Mouse (Mus musculus) layer of hippocampus, adult 9-10 months (tissue): ENCODE data around the gene Hk2.
A peak's percentile ranks its signal among the peaks of the same experiment; 100 is the strongest.

Source experiments
- DNase-seq: peaks from one replicate; pipeline ENCODE4 v3.0.0; 2022; ENCODE audit warnings: low spot score

Gene Hk2

DNA sequence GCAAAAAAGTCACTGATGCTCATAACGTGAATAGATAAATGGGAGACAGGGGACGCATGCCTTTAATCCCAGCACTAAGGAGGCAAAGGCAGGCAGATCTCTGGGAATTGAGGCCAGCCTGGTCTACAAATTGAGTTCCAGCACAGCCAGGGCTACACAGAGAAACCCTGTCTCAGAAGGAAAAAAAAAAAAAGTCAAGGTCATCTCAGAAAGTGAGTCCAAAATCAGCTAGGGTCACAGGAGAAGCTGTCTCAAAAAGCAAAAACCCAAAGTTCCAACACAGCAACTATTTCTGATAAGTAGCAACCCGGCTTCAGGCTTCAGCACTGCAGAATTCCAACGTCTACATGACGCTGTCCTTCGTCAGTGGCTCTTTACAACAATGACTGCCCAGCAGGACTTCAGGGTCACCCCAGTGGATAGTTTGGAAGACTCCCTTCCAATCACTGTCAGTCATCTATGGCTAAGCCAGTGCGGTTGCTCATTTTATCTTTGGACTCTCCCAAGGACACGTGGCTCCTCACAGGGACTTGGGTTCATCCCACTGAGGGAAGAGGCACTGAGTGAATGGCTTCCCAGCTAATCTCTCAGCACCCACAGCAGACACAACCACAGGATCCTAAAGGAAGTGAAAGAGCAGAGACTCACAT is 33.3 kb downstream of the Hk2 start:
- no peak for DNase-seq

DNA sequence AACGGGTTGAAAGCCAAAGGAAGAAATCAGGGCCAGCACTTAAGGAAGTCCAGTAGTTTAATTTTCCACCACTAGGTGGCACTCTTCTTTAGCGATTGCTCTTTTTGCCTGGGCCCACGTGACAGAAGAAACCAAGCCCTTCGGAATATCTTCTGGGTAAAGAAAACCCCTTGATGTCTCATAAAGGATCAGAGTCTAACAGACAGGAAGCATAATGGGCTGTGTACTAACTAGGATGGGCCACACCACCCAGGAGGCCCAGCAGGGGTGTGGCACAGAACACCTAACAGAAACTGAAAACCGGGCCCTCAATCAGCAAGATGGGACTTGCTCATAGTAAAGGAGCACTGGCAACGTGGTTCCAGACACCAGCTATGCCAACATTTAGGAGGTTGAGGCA is 34.0 kb downstream of the Hk2 start:
- peak; percentile 84 for DNase-seq

DNA sequence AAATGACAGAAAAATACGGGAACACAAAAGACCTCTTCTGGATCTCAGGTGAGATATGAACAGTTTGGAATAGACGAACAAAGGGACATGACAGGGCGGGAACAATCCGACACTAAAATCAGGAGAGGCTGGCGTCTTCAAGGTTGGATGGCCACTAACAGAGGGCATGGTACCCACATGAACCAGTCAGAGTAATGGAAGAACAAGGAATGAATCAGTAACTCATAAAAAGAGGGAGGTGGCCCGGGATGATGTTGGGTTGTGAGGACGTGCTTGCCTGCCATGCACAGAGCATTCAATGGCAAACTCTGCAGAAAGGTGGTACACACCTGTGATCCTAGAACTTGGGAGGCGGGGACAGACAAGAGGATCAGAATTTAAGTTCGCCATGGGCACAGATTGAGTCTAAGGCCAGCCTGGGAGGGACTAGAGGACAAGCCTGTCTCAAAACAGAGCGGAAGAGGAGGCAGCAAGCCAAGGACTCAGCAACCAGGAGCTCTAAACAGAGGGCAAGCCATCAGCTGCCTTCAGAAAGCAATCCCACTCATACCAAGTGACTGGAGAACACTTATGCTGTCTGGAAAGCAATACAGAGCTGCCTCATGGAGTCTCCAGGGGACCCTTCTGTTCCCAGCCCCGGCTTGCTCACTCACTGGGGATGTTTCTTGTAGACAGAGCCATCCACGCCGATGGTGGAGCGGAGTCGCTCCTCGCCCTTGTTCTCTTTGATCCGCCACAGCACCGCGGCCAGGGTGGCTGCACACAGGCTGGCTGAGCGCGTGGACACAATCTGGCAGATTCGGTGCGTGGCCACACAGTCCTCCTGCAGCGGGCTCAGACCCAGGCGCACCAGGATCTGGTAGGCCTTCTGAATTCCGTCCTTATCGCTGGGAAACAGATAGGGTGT is 36.4 kb downstream of the Hk2 start:
- no peak for DNase-seq

DNA sequence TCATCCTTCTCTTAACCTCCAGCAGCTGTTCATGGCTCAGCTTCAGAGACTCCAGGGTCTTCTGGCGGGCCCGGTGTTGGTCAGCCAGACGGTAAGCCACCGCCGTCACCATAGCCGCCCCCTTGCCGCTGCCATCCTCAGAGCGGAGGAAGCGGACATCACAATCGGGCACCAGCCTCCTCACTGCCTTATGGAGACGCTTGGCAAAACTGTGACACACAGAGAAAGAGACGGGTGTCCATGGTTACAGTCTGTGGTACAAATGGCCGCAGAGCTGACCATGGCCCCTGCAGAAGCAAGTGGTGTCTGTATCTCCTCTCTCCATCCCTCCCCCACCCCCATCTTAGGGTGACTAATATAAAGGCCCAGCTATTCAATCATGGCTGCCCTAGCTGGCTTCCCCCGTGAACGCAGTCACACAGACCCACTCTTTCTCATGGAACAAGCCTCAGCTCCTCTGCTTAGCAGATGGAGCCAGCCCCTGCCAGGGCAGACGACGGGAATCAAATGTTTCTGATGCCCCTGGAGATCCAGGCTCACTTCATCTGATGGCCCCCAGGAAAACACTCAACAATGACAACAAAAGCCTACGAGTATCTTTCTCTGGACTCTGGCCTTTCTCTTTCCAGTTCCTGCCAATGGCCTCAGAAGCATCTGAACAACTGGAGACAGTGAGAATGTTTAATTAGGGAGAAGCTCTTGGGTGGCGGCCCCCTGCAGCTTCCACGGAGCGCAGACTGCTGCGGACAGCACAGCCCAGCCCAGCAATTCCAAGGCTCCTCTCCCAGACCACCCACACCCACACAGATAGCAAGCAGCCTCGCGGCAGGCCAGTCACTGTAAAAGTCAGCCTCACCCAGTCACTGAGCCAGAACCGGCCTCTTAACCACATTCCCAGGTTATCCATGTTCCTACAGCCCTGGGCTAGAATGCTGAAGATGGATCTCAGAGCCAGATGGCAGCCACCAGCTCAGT is 37.3 kb downstream of the Hk2 start:
- no peak for DNase-seq

DNA sequence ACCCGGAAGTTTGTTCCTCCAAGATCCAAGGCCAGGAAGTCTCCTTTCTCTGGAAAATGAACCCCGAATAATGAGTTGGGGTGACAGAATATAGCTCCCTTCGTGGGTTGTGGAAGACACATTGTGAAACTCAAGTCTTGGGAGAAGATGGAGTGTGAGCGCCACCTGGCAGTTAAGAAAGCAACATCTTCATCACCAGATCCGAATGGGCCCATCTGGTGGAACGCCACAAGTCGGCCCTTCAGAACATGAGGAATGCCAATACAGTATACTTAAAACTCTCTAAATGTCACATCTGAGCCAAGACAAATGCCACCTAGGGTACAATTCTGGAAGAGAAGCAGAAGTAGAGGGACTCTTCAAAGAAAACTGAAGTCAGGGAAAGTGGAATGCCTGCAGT is 38.9 kb downstream of the Hk2 start:
- DNase-seq, result no peak

DNA sequence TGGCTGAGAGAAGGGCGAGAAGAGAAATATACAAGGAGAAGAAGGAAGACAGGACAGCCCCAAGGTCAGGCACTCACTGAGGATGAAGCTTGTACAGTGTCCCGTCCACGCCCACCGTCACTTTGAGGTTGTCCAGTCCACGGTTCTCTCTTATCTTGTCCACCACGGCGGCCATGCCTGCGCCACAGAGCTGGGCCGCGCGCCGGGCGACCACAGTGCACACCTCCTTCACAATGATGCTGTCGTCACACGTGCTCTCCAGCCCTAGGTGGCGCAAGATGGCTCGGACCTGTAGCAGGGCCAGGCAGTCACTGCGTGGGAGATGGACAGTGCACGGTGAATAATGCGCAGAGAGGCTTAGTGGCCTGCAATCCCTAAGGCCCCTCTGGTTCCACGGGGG is 45.6 kb downstream of the Hk2 start:
- DNase-seq, result no peak

DNA sequence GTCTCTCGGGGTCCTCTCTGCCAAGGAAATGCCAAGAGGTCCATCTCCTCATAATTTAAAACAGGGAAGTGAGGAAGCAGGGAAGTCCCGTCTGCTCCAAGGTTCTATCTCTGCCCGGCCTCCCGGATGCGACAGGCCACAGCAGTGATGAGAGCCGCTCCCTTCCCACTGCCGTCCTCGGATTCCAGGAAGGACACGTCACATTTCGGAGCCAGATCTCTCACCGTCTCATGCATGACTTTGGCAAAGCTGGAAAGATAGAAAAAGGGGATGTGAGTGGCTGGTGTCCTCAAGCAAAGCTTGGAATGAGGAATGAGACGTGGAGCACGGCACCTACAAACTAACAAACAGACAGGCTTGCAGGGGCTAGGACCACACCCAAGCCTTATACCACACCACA is 47.0 kb downstream of the Hk2 start:
- DNase-seq, result no peak

DNA sequence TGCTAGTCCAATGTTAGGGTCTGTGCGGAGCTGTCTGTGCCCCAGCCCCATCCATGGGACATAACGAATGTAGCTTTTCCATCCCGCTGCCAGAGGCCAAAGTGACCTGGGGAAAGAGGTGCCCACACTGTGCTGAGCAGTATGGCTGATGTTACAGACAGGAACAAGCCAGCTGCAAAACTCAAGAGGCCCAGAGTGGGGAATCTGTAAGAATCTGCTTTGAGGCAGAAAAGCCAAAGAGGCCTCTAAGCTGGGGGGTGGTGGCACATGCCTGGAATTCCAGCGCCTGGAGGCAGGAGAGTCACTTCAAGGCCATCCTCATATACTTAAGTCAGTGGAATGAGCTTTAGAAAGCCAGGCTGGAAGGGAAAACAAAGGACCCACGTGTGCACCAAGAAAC is 50.9 kb downstream of the Hk2 start:
- no peak for DNase-seq

DNA sequence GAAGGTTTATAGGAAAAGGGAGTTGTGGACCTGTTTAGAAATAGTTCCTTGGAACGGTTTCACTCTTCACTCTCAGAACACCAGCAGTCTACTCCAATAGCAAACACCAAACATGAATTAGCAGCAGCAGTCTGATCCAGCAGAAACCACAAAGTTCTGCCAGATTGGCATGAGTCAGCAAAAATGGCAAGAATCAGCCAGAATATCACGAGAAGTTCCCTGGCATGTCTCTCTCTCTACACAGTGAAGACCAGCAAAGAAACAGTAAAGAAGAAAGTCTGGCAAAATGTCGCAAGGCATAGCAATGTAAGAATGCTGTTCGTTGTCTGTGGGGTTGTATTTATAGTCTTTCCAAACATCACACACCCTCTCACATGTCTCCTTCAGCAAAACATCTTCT is 58.1 kb downstream of the Hk2 start:
- no peak for DNase-seq

DNA sequence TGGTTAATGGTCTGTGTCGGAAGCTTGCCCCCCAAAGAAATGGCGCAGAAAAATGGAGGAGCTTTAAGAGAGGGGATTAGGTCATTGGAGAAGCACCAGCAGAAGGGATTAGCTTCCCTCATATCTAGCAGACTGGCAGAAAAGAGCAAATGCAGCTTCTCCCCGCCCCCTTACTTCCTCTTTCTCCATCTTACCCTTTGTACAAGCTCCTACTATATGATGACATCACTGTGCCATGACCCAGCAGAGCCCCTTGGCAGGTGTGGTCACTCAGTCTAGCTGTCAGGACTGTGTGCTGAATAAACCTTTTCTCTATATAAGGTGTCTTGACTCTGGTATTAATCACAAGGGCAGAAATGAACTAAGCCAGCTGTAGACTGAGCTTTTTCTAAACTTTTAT is 58.6 kb downstream of the Hk2 start:
- DNase-seq, result no peak

DNA sequence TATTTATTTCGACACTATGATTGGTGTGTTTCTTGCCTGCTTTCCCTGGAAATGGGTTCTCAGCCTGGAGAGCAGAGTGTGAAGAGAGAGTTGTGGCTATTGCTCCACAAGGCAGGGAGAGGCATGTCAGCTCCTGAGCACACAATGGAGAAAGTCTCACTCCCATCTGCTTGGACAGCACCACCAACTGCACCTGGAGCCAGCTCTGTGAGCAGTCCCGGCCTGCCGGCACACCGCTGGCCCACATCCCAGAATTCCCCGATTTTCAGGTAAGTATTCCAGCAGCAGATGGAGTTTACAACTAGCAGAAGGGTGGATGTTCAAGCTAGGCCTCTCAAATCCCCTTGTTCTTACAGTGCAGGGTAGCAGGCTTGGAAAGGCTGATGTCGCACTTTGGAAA is 59.0 kb downstream of the Hk2 start:
- DNase-seq, result no peak

DNA sequence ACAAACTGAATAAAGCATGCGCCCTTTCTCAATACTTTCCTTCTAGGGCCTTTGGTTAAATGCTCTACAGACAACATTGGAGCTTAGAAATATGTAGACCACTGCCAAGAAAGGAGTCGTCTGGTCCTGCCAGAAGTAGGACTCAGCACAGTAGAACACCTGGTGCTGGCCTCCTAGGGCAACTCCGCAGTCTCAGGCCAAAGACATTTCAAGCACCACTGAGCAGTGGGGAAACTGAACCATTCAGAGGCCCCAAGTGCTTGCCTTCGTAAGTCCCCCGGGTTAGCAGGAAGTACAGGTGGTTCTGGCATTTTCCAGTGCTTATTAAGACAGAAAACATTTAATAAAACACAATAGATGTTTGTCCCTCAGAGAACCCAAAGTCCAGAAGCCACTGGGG is 59.4 kb downstream of the Hk2 start:
- DNase-seq, result no peak

DNA sequence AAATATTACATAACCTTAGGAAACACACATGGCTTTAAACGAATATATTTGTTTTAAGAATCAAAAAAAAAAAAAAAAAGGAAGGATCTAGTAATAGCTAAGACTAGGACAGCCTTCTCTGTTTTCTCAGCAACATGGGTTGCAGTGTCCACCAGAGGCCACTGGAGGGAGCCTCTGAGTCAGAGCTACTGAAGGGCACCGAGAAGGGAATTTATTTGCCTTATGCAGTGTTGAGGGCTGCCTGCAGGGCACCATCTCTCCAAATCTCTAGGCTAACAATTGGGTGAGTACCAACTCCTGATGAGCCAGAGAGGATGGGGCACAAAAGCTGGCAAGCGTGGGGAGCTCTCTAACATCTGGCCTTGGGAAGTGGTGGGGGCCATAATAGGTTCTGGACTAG is 60.0 kb downstream of the Hk2 start:
- DNase-seq, result peak; percentile 74

DNA sequence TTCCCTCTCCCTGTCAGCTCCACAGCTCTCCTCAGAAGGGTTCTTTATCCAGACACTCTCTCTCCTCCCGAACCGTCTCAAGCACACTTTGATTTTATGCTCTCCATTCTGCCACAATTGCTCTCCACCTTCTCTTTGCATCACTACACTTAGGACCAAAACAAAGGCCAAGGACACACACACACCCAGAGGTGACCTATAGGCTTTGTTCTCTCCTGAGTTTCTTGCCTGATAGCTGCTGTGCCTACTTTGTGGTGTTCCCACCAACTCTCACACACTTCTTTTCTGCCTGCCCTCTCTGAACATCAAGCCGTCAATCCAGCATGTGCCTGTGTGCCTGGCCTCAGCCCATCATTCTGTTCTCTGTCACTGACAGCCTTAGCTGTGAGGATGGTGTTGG is 66.5 kb downstream of the Hk2 start:
- no peak for DNase-seq

DNA sequence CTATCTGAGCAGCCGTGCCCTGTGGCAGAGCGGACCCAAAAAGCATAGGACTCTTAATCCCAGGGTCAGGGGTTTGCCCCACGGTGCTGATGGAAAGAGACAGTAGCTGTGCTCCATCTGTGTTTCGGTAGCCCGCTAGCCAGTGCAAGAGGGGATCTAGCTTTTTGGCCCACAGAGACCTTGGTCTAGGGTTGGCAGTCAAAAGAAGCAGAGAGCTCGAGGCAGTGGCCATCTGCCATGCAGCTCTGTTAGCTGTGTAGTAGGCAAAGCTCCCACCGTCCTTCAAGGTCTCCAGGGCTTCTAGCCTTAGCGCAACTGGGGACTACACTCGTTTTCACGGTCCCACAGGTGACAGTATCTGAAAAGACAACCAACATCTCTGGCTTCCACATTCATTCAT is 67.0 kb downstream of the Hk2 start:
- DNase-seq, result no peak

DNA sequence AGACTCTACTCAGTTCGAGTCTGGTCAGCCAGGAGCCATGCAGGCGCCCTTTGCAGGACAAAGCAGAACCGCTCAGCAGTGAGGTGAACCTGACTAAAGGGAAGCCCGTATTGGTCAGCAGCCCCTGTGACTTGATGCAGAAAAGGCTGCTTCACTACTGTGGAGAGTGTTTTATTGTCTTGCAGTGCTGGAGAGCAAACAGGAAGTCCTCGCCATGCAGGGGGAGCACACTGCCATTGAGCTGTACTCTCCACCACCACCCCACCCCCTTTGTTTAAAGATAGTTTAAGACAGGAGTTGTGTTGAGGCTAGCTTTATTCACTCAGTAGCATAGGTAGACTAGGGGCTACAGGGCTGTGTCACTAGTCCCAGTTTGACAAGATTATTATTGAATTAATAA is 69.0 kb downstream of the Hk2 start, which contains the start of gene Pole4:
Gene Pole4 (minus strand): TSS at position 145 of the 400 bp plus-strand sequence.
- DNase-seq, result no peak

DNA sequence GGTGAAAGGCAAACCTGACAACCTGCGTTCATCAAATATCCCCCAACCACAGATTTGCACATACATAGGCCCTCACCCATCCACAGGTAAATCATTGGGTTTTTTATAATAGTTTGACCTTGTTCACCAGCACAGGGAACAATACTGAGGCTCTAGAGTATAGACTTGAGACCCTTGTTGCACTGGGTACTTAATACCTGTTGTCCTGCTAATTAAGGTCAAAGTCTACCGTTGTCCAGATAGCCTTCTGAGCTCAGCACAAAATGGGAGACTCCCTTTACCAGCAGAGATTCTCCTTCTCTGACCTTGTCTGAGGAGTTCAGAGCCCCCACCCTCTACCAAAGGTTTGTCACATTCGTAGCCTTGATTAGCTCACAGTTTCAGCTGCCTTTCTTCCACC is 70.5 kb downstream of the Hk2 start:
- DNase-seq, result no peak

DNA sequence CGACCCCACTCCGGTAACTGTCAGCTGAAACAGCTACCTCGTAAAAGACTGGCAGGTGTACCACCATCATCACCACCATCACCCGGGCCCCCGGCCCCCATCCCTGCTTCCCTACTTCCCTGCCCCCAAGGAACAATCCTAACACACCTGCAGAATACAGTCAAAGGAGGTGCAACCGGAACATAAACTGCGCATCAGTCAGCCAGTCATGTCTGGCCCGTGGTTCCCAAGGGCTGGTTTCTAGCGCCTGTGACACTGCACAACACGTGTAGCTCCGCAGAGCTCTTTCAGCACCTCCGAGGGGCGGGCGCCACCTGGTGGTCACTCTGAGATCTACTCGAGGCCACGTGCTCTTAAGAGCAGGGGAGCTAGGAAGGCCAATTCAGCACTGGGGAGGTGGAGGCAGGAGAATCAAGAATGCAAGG is 71.6 kb downstream of the Hk2 start:
- DNase-seq, result peak; percentile 59

DNA sequence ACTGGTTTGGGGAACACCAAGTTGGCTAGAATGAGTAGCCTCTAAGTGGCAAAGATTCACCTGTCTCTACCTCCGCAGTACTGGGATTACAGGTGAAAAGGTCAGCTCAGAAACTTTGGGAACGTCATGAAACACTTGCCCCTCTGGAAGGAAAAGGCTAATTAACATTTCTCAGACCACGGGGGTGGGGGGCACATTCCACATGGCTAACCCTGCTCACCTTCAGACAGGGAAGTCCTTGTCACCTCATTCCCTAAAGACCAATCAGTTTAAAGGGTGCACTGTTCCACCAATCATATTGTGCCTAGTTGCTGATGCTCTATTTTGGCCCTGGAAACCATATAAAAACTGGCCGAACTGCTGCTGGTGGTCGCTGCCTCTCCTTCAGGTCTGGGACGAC is 73.0 kb downstream of the Hk2 start:
- DNase-seq, result no peak

DNA sequence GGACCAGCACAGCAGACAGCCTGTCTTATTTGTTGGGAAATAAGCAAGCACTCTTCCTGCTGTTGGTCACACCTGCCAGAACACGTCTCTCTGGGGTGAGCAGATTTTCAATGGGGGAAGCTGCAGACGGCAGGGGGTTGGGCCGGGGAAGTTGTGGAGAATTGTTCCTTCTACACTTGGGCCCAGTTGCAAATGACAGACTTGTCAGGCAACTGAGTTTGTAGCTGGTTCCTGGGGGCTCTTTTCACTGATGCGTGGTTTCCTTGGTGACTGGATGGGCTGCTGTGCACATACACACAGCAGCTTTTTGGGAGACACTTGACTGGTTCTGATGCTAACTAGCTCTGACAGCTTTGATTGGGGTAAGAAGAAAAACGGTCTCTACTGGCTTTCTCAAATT is 74.4 kb downstream of the Hk2 start:
- DNase-seq, result no peak

DNA sequence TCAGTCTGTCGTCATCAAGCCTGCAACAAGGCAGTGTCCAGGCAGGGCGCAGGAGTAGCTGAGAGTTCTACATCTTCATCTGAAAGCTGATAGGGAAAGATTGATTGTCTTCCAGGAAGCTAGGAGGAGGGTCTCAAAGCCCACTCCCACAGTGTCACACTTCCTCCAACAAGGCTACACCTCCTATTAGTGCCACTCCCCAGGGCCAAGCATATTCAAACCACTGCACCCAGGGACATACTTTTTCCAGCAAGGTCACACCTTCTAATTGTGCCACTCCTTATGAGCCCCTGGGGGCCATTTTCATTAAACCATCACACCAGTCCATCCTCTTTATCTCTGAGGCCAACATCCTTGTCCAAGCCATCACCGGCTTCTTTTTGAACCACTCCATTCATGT is 77.5 kb downstream of the Hk2 start:
- DNase-seq, result no peak

DNA sequence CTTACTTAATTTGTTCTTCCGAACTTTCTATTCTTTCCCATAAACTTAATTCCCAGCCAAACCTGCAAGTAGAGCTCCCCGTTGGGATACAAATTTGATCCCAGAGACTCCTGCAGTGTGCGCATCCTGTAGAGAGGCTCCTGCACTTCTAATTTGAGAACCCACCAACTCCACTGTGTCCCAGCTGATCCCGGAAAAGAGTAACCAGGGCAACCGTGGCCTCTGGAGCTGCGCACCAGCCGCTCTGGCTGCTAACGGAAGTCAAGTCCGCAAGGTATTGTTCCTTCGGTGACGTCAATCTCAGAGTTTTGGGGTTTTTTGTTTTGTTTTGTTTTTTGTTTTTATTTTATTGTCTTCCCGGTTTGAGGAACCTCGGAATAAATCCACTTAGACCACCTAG is 79.6 kb downstream of the Hk2 start:
- DNase-seq, result no peak

DNA sequence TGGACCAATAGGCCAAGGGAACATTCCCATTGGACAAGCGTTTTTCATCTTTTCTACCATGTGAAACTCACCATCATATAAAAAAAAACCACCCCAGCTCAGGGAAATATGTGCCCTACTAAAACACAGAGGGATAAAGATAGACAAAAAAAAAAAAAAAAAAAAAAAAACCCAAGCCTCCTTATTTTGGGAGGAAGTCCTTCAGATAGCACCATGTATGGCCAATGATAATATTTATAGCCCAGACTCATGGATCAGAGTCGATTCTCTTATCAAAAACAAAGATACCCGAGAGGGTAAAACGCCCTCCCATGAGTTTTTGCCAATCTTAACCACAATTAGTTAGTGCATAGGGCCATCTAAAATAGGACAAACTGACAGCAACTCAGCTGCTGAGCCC is 84.8 kb downstream of the Hk2 start:
- no peak for DNase-seq
